Mouse (Mus musculus): ENCODE measurements at regions not wholly inside any gene's neighbourhood (a gene's known extent, or its start where the extent isn't known, plus 50 kb on each side); places are given as distances from the start of the nearest gene placed in this dataset.

DNA sequence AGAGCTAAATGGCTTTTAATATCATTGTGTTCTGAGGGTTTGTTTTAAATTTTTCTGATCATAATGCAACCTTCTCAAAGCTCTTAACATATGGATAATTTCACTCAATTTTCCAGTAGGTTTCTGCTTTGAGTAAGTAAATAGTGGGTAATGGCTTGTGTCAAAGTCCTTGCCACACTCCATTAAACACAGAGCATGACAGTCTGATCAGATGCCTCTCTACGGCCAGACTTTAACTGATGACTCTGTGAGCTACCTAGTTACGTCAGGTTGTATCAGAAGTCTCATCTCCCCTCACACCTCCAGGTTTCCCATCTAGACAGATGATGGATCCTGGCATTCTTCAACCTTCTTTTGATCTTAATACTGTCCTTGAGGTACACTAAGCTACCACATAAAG lies 316.4 kb downstream of the Efnb2 start:
- ATAC-seq (no peak), DNase-seq (ENCODE audit: low spot score) (no peak)
- H3K4me2 ChIP-seq (ENCODE audit: low read length) = no peak overlapping the region
- no peaks in the 10 kb centered on the region for H3K36me3 ChIP-seq (ENCODE audit: control insufficient read depth, insufficient read depth, low read length)
- WGBS = 82% methylated on average over 2 of the region's 2 CpGs
- H3K9ac ChIP-seq (ENCODE audit: low read length) = no peak overlapping the region
- H3K4me3 ChIP-seq (ENCODE audit: low read depth, low read length) = no peak overlapping the region
- H3K9me3 ChIP-seq (replicated peaks; ENCODE audit: control insufficient read depth, low read length) = no peaks in the 10 kb centered on the region
- no peaks in the 10 kb centered on the region for H3K4me1 ChIP-seq (ENCODE audit: control insufficient read depth, insufficient read depth, low read length)
- H3K27me3 ChIP-seq (replicated peaks; ENCODE audit: control insufficient read depth, insufficient read depth, low read length) = no peaks in the 10 kb centered on the region
- H3K27ac ChIP-seq (ENCODE audit: low read depth, low read length) = no peak overlapping the region

GRCm38 (mm10) chr8:8335256-8335972 lies 325.6 kb downstream of the Efnb2 start:
- Histone ChIP-seq H3K9ac (ENCODE audit: low read length) (no peak overlapping the region), H3K27me3 (replicated peaks; ENCODE audit: control insufficient read depth, insufficient read depth, low read length) (no peaks in the 10 kb centered on the region), H3K27ac (ENCODE audit: low read depth, low read length) (no peak overlapping the region), H3K36me3 (ENCODE audit: control insufficient read depth, insufficient read depth, low read length) (no peaks in the 10 kb centered on the region), H3K4me3 (ENCODE audit: low read depth, low read length) (no peak overlapping the region), H3K4me2 (ENCODE audit: low read length) (no peak overlapping the region), H3K4me1 (ENCODE audit: control insufficient read depth, insufficient read depth, low read length) (no peaks in the 10 kb centered on the region), H3K9me3 (replicated peaks; ENCODE audit: control insufficient read depth, low read length) (no peaks in the 10 kb centered on the region)
- DNase-seq (ENCODE audit: low spot score) = no peak
- ATAC-seq = no peak
- 55% methylated on average over 19 of the region's 19 CpGs for WGBS

- no peak overlapping the region for H3K4me2 ChIP-seq (ENCODE audit: low read length)
- H3K4me3 ChIP-seq (ENCODE audit: low read depth, low read length) = no peak overlapping the region
- H3K9ac ChIP-seq (ENCODE audit: low read length) = no peak overlapping the region
- ATAC-seq (no peak), DNase-seq (ENCODE audit: low spot score) (no peak)
- WGBS = 79% methylated on average over 7 of the region's 7 CpGs
- H3K9me3 ChIP-seq (replicated peaks; ENCODE audit: control insufficient read depth, low read length) = no peaks in the 10 kb centered on the region
- no peak overlapping the region for H3K27ac ChIP-seq (ENCODE audit: low read depth, low read length)
- no peaks in the 10 kb centered on the region for H3K4me1 ChIP-seq (ENCODE audit: control insufficient read depth, insufficient read depth, low read length)
- no peaks in the 10 kb centered on the region for H3K27me3 ChIP-seq (replicated peaks; ENCODE audit: control insufficient read depth, insufficient read depth, low read length)
- H3K36me3 ChIP-seq (ENCODE audit: control insufficient read depth, insufficient read depth, low read length) = no peaks in the 10 kb centered on the region
Observed at GRCm38 (mm10) chr8:8334515-8334914, 326.5 kb downstream of the Efnb2 start.

DNA sequence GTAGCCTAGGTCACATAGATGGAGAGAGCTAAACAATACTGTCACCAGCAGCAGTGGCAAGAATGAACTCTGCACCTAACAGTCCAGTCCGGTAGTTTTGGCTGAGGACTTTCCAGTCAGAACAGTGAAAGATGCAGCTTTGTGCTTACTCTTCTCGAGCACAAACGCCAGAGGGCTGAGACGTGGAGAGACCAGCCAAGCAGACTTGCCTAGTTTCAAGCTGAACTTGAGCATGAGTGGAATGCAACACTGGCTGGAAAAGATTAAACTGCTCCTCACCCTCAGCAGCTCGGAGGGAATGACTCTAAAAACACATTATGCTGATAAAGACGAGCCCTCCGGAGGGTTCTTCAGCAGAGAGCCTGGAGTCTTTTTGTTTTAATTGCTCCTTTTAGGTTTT lies 329.8 kb downstream of the Efnb2 start:
- WGBS = 72% methylated on average over 7 of the region's 7 CpGs
- Histone ChIP-seq H3K9ac (ENCODE audit: low read length) (no peak overlapping the region), H3K36me3 (ENCODE audit: control insufficient read depth, insufficient read depth, low read length) (no peaks in the 10 kb centered on the region), H3K4me2 (ENCODE audit: low read length) (no peak overlapping the region), H3K9me3 (replicated peaks; ENCODE audit: control insufficient read depth, low read length) (no peaks in the 10 kb centered on the region), H3K27me3 (replicated peaks; ENCODE audit: control insufficient read depth, insufficient read depth, low read length) (no peaks in the 10 kb centered on the region), H3K4me1 (ENCODE audit: control insufficient read depth, insufficient read depth, low read length) (peaks cover 8% of the 10 kb centered on the region; the same call in 1 of the 2 replicates), H3K4me3 (ENCODE audit: low read depth, low read length) (no peak overlapping the region), H3K27ac (ENCODE audit: low read depth, low read length) (no peak overlapping the region)
- no peak for DNase-seq (ENCODE audit: low spot score)
- ATAC-seq = no peak

GRCm38 (mm10) chr8:8328010-8328666 lies 332.9 kb downstream of the Efnb2 start:
- H3K36me3 ChIP-seq (ENCODE audit: control insufficient read depth, insufficient read depth, low read length) = no peaks in the 10 kb centered on the region
- WGBS = 37% methylated on average over 7 of the region's 7 CpGs
- no peaks in the 10 kb centered on the region for H3K9me3 ChIP-seq (replicated peaks; ENCODE audit: control insufficient read depth, low read length)
- peaks cover 16% of the 10 kb centered on the region for H3K4me1 ChIP-seq (ENCODE audit: control insufficient read depth, insufficient read depth, low read length)
- no peak overlapping the region for H3K9ac ChIP-seq (ENCODE audit: low read length)
- H3K4me2 ChIP-seq (ENCODE audit: low read length) = no peak overlapping the region
- DNase-seq (ENCODE audit: low spot score) = peak; percentile 58
- H3K27me3 ChIP-seq (replicated peaks; ENCODE audit: control insufficient read depth, insufficient read depth, low read length) = no peaks in the 10 kb centered on the region
- H3K4me3 ChIP-seq (ENCODE audit: low read depth, low read length) = no peak overlapping the region
- ATAC-seq = no peak; the same call in 1 of the 2 replicates
- H3K27ac ChIP-seq (ENCODE audit: low read depth, low read length) = no peak overlapping the region

- Histone ChIP-seq H3K9ac (ENCODE audit: low read length) (no peak overlapping the region), H3K27ac (ENCODE audit: low read depth, low read length) (no peak overlapping the region), H3K36me3 (ENCODE audit: control insufficient read depth, insufficient read depth, low read length) (no peaks in the 10 kb centered on the region), H3K4me1 (ENCODE audit: control insufficient read depth, insufficient read depth, low read length) (peaks cover 16% of the 10 kb centered on the region), H3K4me3 (ENCODE audit: low read depth, low read length) (no peak overlapping the region), H3K27me3 (replicated peaks; ENCODE audit: control insufficient read depth, insufficient read depth, low read length) (no peaks in the 10 kb centered on the region), H3K4me2 (ENCODE audit: low read length) (no peak overlapping the region), H3K9me3 (replicated peaks; ENCODE audit: control insufficient read depth, low read length) (no peaks in the 10 kb centered on the region)
- ATAC-seq (no peak), DNase-seq (ENCODE audit: low spot score) (peak; percentile 59)
- WGBS = 49% methylated on average over 16 of the region's 16 CpGs
Observed at GRCm38 (mm10) chr8:8326066-8326834, 334.8 kb downstream of the Efnb2 start.

- ATAC-seq (0 out of 2 replicates have a peak, but pooled peaks have one; percentile 34), DNase-seq (ENCODE audit: low spot score) (no peak)
- Histone ChIP-seq H3K9ac (ENCODE audit: low read length) (no peak overlapping the region), H3K9me3 (replicated peaks; ENCODE audit: control insufficient read depth, low read length) (no peaks in the 10 kb centered on the region), H3K27me3 (replicated peaks; ENCODE audit: control insufficient read depth, insufficient read depth, low read length) (no peaks in the 10 kb centered on the region), H3K27ac (ENCODE audit: low read depth, low read length) (no peak overlapping the region), H3K36me3 (ENCODE audit: control insufficient read depth, insufficient read depth, low read length) (no peaks in the 10 kb centered on the region), H3K4me2 (ENCODE audit: low read length) (no peak overlapping the region), H3K4me1 (ENCODE audit: control insufficient read depth, insufficient read depth, low read length) (peaks cover 16% of the 10 kb centered on the region), H3K4me3 (ENCODE audit: low read depth, low read length) (no peak overlapping the region)
- 41% methylated on average over 4 of the region's 4 CpGs for WGBS
Observed at GRCm38 (mm10) chr8:8325420-8325819, 335.6 kb downstream of the Efnb2 start.

DNA sequence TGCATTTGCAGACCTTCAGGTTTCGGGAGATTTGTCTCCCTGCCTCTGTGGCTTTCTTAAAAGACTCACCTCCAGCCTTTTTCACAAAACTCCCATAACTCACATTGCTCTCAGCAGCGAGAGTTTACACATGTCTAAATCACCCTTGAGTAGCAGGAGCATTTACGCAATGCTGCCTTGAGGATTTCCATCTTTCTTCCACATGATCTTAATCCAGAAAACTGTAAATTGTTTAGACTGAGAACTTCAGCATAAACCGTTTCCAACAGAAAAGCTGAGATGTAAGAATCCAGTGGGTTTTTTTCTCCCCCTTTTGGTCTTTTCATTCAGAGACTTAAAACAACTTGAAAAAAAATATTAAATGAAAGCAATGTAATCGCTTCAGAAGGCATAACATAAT lies 336.5 kb downstream of the Efnb2 start:
- WGBS = 61% methylated on average over 5 of the region's 5 CpGs
- no peak for ATAC-seq
- H3K9me3 ChIP-seq (replicated peaks; ENCODE audit: control insufficient read depth, low read length) = no peaks in the 10 kb centered on the region

GRCm38 (mm10) chr8:8308253-8308652 lies 352.8 kb downstream of the Efnb2 start:
- Histone ChIP-seq H3K27ac (ENCODE audit: low read depth, low read length) (no peak overlapping the region), H3K27me3 (replicated peaks; ENCODE audit: control insufficient read depth, insufficient read depth, low read length) (no peaks in the 10 kb centered on the region), H3K9me3 (replicated peaks; ENCODE audit: control insufficient read depth, low read length) (no peaks in the 10 kb centered on the region), H3K9ac (ENCODE audit: low read length) (no peak overlapping the region), H3K4me1 (ENCODE audit: control insufficient read depth, insufficient read depth, low read length) (peaks cover 7% of the 10 kb centered on the region), H3K4me3 (ENCODE audit: low read depth, low read length) (no peak overlapping the region), H3K36me3 (ENCODE audit: control insufficient read depth, insufficient read depth, low read length) (no peaks in the 10 kb centered on the region), H3K4me2 (ENCODE audit: low read length) (no peak overlapping the region)
- DNase-seq (ENCODE audit: low spot score) = no peak
- WGBS = 29% methylated on average over 7 of the region's 7 CpGs
- ATAC-seq = no peak

More for the DNA sequence above, 336.5 kb downstream of the Efnb2 start:
- H3K27ac ChIP-seq (ENCODE audit: low read depth, low read length) = no peak overlapping the region
- H3K4me2 ChIP-seq (ENCODE audit: low read length) = no peak overlapping the region
- no peaks in the 10 kb centered on the region for H3K36me3 ChIP-seq (ENCODE audit: control insufficient read depth, insufficient read depth, low read length)
- DNase-seq (ENCODE audit: low spot score) = no peak
- H3K9ac ChIP-seq (ENCODE audit: low read length) = no peak overlapping the region
- H3K27me3 ChIP-seq (replicated peaks; ENCODE audit: control insufficient read depth, insufficient read depth, low read length) = no peaks in the 10 kb centered on the region
- no peak overlapping the region for H3K4me3 ChIP-seq (ENCODE audit: low read depth, low read length)
- peaks cover 16% of the 10 kb centered on the region for H3K4me1 ChIP-seq (ENCODE audit: control insufficient read depth, insufficient read depth, low read length)

Measured in forebrain, embryonic 14.5 days (tissue).